Mouse (Mus musculus) T-helper 1 cell (primary cell): ENCODE data around the gene Olfr478.
"Not testable (repeated sequence)": the region's sequence is repeated elsewhere in the genome, so short reads cannot be mapped to it uniquely, and the experiment has no call there.

Experiments used
- in situ Hi-C: fragments of 300-600 bp; cut with MboI, MseI; formaldehyde crosslinking; loops from one replicate; pipeline ENCODE4 v1.15.1; 2025; ENCODE audit warnings: high pct_unique_total_duplicates

Gene Olfr478

DNA sequence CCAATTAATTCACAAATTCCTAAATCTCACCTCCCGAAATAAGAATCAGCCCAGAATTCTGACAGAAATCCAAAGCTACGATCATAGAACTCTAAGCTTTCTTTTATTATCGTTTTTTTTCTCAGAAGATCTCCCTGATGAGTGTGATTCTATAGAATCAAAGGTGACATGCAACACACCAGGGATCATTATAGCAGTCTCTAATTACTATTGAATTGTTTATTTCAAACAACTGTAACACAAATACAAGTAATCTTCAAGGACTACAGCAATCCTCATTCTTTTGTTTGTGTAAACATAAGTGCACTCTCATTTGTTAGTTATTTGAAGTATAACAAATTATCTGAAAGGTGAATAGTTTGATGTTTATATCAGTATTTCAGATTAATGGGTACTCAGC lies at the start of gene Olfr478:
Olfr478 (minus strand) TSS at position 101 of the 400 bp plus-strand sequence.
- in situ Hi-C loops, result no loop called here

- in situ Hi-C loops, result no loop called here
Observed at GRCm38 (mm10) chr7:108079555-108079954, 45.8 kb upstream of the Olfr478 start, which contains the start of gene Olfr481. Olfr481 (plus strand) TSS chr7:108079855.

DNA sequence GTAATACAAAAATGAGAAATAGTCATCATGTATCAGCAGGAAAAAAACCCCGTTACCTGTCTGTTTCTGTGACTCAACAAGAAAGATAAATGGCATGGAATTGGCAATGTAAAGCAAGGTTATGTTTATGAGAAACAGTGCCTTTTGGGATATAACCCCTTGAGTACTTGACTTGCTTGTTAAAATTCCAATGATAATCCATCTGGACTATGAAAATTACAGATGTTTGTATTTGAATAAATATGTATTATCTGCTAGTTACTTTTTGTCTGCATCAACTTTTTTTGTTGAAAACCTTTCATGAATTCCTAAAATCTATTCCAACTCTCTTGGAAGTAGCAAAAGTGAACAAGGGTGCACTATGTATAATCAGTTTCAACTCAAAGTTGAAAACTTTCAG lies 33.5 kb upstream of the Olfr478 start, which contains the start of gene Olfr480:
Olfr480 (minus strand) TSS at position 101 of the 400 bp plus-strand sequence.
- in situ Hi-C loops, result no loop called here

GRCm38 (mm10) chr7:108050393-108050792 lies 16.6 kb upstream of the Olfr478 start, which contains the start of gene Olfr479:
Olfr479 (plus strand) TSS chr7:108050693.
- in situ Hi-C loops, result no loop called here

- in situ Hi-C loops, result not testable (repeated sequence)
Observed at GRCm38 (mm10) chr7:108014256-108014655, 19.5 kb downstream of the Olfr478 start.

DNA sequence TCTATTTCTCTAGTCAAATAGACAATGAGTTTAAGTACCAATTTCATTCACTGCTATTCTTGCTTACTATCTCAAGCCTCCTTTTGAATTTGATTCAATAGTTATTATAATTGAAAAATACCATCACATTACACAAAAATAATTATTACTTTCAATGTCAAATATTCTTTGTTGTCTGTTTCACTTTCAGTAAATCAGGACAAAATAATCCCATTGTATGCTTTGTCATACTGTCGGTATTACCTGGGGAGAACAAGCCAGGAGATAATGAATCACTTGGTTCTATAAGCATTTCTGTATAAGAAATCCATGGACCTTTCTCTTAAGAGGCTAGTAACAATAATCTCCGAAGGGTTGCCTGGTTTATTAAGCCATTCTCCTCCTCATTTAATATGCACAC lies 47.4 kb downstream of the Olfr478 start, which contains the start of gene Olfr477:
Olfr477 (plus strand) TSS at position 301 of the 400 bp plus-strand sequence.
- in situ Hi-C loops, result no loop called here
